Mouse (Mus musculus): Measurements from ENCODE around the gene Cep97.

- TF ChIP-seq CTCF (IDR thresholded peaks at IDR 0.05; ENCODE audit: low read depth, low read length) (no peak), POLR2A (IDR thresholded peaks at IDR 0.05; ENCODE audit: insufficient read depth, low read length) (no peak), EP300 (IDR thresholded peaks at IDR 0.05; ENCODE audit: insufficient read depth, low read depth, low read length) (no peak)
Observed at GRCm38 (mm10) chr16:55891346-55891745, 43.3 kb downstream of the Cep97 start.

All from ES-Bruce4 (cell line).